Mouse (Mus musculus): Measurements from ENCODE around the gene Camk1d.

DNA sequence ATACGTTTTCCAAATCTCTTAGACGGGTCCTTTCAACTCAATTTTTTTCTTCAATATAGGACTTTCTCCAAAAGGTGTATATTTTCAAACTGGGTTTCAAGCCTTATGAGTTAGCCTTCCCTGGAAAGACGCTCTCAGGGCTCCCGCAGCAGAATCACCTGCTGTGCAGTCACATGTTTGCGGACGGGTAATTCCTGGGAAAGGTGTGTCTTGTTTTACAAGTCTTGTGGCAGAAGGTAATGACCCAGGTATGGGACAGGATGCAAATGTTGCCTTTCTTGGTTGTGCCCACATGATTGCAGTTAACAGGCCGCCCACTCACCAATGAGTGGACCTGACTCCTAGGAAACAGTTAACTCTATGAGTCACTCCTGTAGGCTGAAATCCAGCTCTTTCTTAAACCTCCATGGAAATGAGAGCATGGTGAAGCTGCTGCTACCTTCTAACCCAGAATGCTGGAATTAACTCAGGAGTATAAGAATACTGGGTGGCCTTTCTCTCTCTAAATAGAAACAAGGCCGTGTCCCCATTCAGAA is 95.9 kb downstream of the Camk1d start:
- TF ChIP-seq CTCF (IDR thresholded peaks at IDR 0.05; ENCODE audit: extremely low read depth, insufficient read length, insufficient replicate concordance, low read depth, low read length) (no peak), POLR2A (IDR thresholded peaks at IDR 0.05; ENCODE audit: low read depth, low read length) (no peak)

Data from small intestine, adult 2 months (tissue).